Mouse (Mus musculus): ENCODE results near the gene Gm28043.

Gm28043 gene

GRCm38 (mm10) chr17:29623488-29623887, 8.8 kb downstream of the Gm28043 start:
- no peak for DNase-seq (ENCODE audit: low read depth in 2 of 2, low spot score in 2 of 2)

- DNase-seq (ENCODE audit: low read depth in 2 of 2, low spot score in 2 of 2): no peak
Observed at GRCm38 (mm10) chr17:29627285-29627684, 12.6 kb downstream of the Gm28043 start.

- no peak for DNase-seq (ENCODE audit: low read depth in 2 of 2, low spot score in 2 of 2)
Observed at GRCm38 (mm10) chr17:29628946-29629345, 14.3 kb downstream of the Gm28043 start.

- no peak for DNase-seq (ENCODE audit: low read depth in 2 of 2, low spot score in 2 of 2)
Observed at GRCm38 (mm10) chr17:29629620-29630019, 14.9 kb downstream of the Gm28043 start.

- DNase-seq (ENCODE audit: low read depth in 2 of 2, low spot score in 2 of 2): no peak
Observed at GRCm38 (mm10) chr17:29632312-29632711, 17.6 kb downstream of the Gm28043 start.

- no peak for DNase-seq (ENCODE audit: low read depth in 2 of 2, low spot score in 2 of 2)
Observed at GRCm38 (mm10) chr17:29635492-29635891, 20.8 kb downstream of the Gm28043 start.

- no peak for DNase-seq (ENCODE audit: low read depth in 2 of 2, low spot score in 2 of 2)
Observed at GRCm38 (mm10) chr17:29636118-29636517, 21.4 kb downstream of the Gm28043 start.

- no peak for DNase-seq (ENCODE audit: low read depth in 2 of 2, low spot score in 2 of 2)
Observed at GRCm38 (mm10) chr17:29637377-29637776, 22.7 kb downstream of the Gm28043 start.

GRCm38 (mm10) chr17:29637895-29638294, 23.2 kb downstream of the Gm28043 start:
- peak in 1 of 2 experiments; percentile 4 for DNase-seq (ENCODE audit: low read depth in 2 of 2, low spot score in 2 of 2)

GRCm38 (mm10) chr17:29640971-29641370, 26.3 kb downstream of the Gm28043 start:
- DNase-seq (ENCODE audit: low read depth in 2 of 2, low spot score in 2 of 2): no peak

- no peak for DNase-seq (ENCODE audit: low read depth in 2 of 2, low spot score in 2 of 2)
Observed at GRCm38 (mm10) chr17:29642219-29642618, 27.5 kb downstream of the Gm28043 start.

GRCm38 (mm10) chr17:29658249-29658648, 43.6 kb downstream of the Gm28043 start:
- DNase-seq (ENCODE audit: low read depth in 2 of 2, low spot score in 2 of 2): no peak

GRCm38 (mm10) chr17:29660076-29660761, 45.5 kb downstream of the Gm28043 start, which contains the start of gene Cmtr1:
TSS of gene Cmtr1 (plus strand) at chr17:29660595.
- DNase-seq (ENCODE audit: low read depth in 2 of 2, low spot score in 2 of 2): peak; percentile 91 to 95

GRCm38 (mm10) chr17:29660762-29661391, 46.2 kb downstream of the Gm28043 start:
- DNase-seq (ENCODE audit: low read depth in 2 of 2, low spot score in 2 of 2): peak; percentile 7 to 20

- no peak for DNase-seq (ENCODE audit: low read depth in 2 of 2, low spot score in 2 of 2)
Observed at GRCm38 (mm10) chr17:29662145-29662544, 47.5 kb downstream of the Gm28043 start.

GRCm38 (mm10) chr17:29668051-29668986, 53.6 kb downstream of the Gm28043 start:
- no peak for DNase-seq (ENCODE audit: low read depth in 2 of 2, low spot score in 2 of 2)

- no peak for DNase-seq (ENCODE audit: low read depth in 2 of 2, low spot score in 2 of 2)
Observed at GRCm38 (mm10) chr17:29669030-29669429, 54.4 kb downstream of the Gm28043 start.

- no peak for DNase-seq (ENCODE audit: low read depth in 2 of 2, low spot score in 2 of 2)
Observed at GRCm38 (mm10) chr17:29669936-29670335, 55.3 kb downstream of the Gm28043 start.

GRCm38 (mm10) chr17:29671021-29671420, 56.3 kb downstream of the Gm28043 start:
- DNase-seq (ENCODE audit: low read depth in 2 of 2, low spot score in 2 of 2): no peak

- no peak for DNase-seq (ENCODE audit: low read depth in 2 of 2, low spot score in 2 of 2)
Observed at GRCm38 (mm10) chr17:29673325-29673724, 58.6 kb downstream of the Gm28043 start.

- DNase-seq (ENCODE audit: low read depth in 2 of 2, low spot score in 2 of 2): no peak
Observed at GRCm38 (mm10) chr17:29678526-29678925, 63.9 kb downstream of the Gm28043 start.
